Mouse (Mus musculus) heart, embryonic 12.5 days (tissue): ENCODE measurements around the gene Ppp1r14b. TPM values are rescaled to one million over a fixed set of nuclear protein-coding genes. Genes with fewer than 3 reads are reported as not detected.

Source experiments
- ATAC-seq: fragments of 200-750 bp; cut with Nextera tagmentation; 2 replicates; pipeline ENCODE4 v1.8.0; 2017; ENCODE audit warnings: moderate TSS enrichment, moderate library complexity; ENCODE audit not compliant: insufficient number of reproducible peaks, low FRiP score
- H3K27ac ChIP-seq: fragments of 300-500 bp; sonication (generic); 2 replicates; pipeline ENCODE4 v1.5.1; 2016; ENCODE audit warnings: mild to moderate bottlenecking, moderate library complexity; ENCODE audit not compliant: poor library complexity, severe bottlenecking
- H3K27me3 ChIP-seq: fragments of 300-500 bp; sonication (generic); replicated peaks from 2 replicates; pipeline ENCODE4 v1.6.1; 2016; ENCODE audit warnings: mild to moderate bottlenecking, moderate library complexity
- H3K36me3 ChIP-seq: fragments of 300-500 bp; sonication (generic); 2 replicates; pipeline ENCODE4 v1.6.1; 2016; ENCODE audit warnings: mild to moderate bottlenecking, moderate library complexity
- H3K4me1 ChIP-seq: fragments of 300-500 bp; sonication (generic); replicated peaks from 2 replicates; pipeline ENCODE4 v1.6.1; 2016; ENCODE audit warnings: mild to moderate bottlenecking
- H3K4me2 ChIP-seq: fragments of 300-500 bp; sonication (generic); 2 replicates; pipeline ENCODE4 v1.6.1; 2016; ENCODE audit warnings: mild to moderate bottlenecking, moderate library complexity
- H3K4me3 ChIP-seq: fragments of 300-500 bp; sonication (generic); 2 replicates; pipeline ENCODE4 v1.5.1; 2016; ENCODE audit warnings: mild to moderate bottlenecking
- H3K9ac ChIP-seq: fragments of 300-500 bp; sonication (generic); 2 replicates; pipeline ENCODE4 v1.6.1; 2016; ENCODE audit warnings: mild to moderate bottlenecking, moderate library complexity
- H3K9me3 ChIP-seq: fragments of 300-500 bp; sonication (generic); replicated peaks from 2 replicates; pipeline ENCODE4 v1.6.1; 2016; ENCODE audit warnings: mild to moderate bottlenecking, moderate library complexity
- WGBS: fragments of 180-500 bp; shearing (Covaris S2); methylation state at CpG from one replicate; pipeline ENCODE4 v1.1.7; 2016; 5-methylcytosine and 5-hydroxymethylcytosine counted together
- polyA plus RNA-seq: library from polyadenylated mRNA; unstranded; fragments of >200 nt; fragmentation: Nextera tagmentation; extraction: Ambion mirVana; gene quantifications from 2 replicates; pipeline ENCODE4 v1.2.1, GENCODE M21; 2016

Gene Ppp1r14b
- polyA plus RNA-seq, 1 experiment from 2014 or later: 198 TPM

DNA sequence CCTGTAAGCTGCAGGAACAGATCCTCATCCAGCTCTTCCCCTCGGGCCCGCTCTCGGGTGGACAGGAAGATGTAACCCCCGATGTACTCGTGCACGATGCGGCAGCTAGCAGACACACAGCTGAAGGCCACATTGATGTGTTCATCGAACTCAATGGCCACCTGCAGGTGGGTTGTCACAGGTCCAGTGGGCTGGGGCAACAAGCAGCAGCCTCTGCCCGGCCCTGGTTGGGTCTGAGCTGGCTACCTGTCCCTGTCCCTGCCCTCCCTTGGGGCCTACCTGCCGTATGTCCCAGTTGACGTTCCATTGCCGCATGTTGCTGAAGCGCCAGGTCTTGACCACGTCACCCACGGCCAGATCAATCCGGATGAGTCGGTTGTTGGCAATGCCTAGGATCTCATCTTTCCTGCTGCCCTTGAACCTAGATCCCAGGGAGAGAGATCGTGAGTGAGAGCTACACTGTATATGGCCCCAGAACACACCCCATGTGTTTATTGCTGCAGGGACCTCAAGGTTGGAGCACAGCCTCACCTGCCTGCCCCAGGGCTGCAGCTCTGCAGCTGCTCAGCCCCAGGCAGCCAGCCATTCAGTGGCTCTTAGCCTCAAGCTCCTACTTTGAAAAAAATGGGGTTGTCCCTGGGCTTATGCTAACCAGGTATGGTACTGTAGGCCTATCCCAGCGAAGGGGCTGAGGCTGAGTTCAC, 24.7 kb downstream of the Ppp1r14b start:
- H3K36me3 ChIP-seq: peaks cover 26% of the 10 kb centered on the region
- H3K4me2 ChIP-seq: no peak overlapping the region
- peaks cover 22% of the 10 kb centered on the region for H3K4me1 ChIP-seq
- no peak overlapping the region for H3K27ac ChIP-seq
- no peak overlapping the region for H3K9ac ChIP-seq
- no peaks in the 10 kb centered on the region for H3K27me3 ChIP-seq
- H3K4me3 ChIP-seq: no peak overlapping the region
- ATAC-seq: no peak
- 0 out of 2 replicates have a peak, but pooled peaks cover 15% of the 10 kb centered on the region for H3K9me3 ChIP-seq
- WGBS: 91% methylated on average over 19 of the region's 19 CpGs

DNA sequence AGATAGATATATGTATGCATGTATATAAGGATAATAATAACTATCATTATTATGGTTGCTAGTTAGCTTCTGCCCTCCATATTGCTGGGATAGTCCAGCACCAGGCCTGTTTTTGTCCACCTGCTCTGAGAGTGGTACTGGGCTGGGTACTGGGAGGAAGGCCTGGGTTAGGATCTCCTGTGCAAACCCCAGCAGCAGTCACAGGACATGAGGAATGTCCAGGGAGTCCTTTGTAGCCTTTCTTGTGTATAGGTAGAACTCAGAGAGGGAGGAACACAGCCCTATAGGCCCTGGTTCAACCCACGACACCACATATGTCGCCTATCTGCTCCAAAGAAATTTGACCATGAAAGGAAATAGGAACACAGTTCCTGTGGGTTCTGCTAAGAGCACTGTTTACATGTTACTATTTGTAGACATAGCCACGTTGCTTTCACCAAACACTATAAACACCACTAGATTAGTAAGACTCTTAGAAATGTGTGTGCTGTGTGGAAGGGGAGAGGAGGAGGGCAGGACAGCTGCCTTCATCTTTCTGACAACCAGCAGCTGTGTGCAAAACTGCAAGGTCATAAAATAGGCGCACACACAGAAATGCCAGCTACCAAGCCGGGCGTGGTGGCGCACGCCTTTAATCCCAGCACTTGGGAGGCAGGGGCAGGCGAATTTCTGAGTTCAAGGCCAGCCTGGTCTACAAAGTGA, 32.3 kb downstream of the Ppp1r14b start:
- Histone ChIP-seq H3K4me1 (no peaks in the 10 kb centered on the region; the same call in 1 of the 2 replicates), H3K36me3 (0 out of 2 replicates have a peak, but pooled peaks cover 3% of the 10 kb centered on the region), H3K4me2 (no peak overlapping the region), H3K4me3 (no peak overlapping the region), H3K9ac (no peak overlapping the region), H3K27me3 (no peaks in the 10 kb centered on the region), H3K9me3 (no peaks in the 10 kb centered on the region), H3K27ac (no peak overlapping the region)
- whole genome bisulfite sequencing: 77% methylated on average over 9 of the region's 9 CpGs
- ATAC-seq: no peak

DNA sequence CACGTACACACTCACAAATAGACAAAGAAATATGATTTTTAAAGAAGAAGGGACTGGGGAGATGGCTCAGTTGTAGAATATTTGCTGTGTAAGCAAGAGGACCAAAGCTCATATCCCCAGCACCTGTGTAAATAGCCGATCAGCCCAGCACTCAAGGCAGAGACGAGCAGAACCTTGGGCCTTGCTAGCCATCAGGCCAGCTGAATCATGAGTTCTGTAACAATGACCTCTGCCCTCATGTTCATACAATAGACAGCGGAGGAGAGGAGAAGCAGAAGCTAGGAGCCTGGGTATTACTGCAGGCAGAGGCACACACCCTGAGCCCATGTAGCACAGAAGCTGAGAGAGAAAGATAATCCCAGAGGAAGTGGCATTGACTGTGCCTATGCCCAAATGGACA, 37.7 kb downstream of the Ppp1r14b start:
- Histone ChIP-seq H3K4me3 (no peak overlapping the region), H3K4me2 (no peak overlapping the region), H3K9me3 (no peaks in the 10 kb centered on the region), H3K36me3 (0 out of 2 replicates have a peak, but pooled peaks cover 3% of the 10 kb centered on the region), H3K9ac (no peak overlapping the region), H3K27me3 (no peaks in the 10 kb centered on the region), H3K4me1 (peaks cover under 1% of the 10 kb centered on the region; the same call in 1 of the 2 replicates), H3K27ac (no peak overlapping the region)
- 80% methylated on average over 4 of the region's 4 CpGs for WGBS
- no peak; the same call in 1 of the 2 replicates for ATAC-seq

DNA sequence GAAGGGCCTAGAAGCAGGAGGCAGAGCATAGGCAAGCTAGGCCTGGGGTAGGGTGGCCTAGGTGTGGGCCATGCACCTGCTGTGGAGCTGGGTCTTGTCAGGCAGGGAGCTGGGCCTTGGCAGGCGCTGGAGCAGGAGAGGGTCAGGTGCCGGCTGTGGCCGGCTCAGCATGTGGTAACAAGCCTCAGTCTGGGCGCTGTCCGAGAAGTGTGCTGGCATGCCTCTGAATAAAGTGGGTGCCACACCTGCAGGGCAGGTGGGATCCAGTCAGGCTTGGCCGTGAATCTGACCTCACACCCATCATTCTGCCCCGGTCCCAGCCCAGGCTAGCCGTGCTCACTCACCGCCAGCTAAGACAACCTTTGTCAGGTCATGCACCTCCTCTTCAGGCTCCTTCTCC, 39.2 kb downstream of the Ppp1r14b start:
- H3K4me1 ChIP-seq: peaks cover 16% of the 10 kb centered on the region
- H3K36me3 ChIP-seq: peaks cover 7% of the 10 kb centered on the region
- H3K4me2 ChIP-seq: no peak overlapping the region
- ATAC-seq: no peak
- no peak overlapping the region for H3K27ac ChIP-seq
- H3K4me3 ChIP-seq: no peak overlapping the region
- 85% methylated on average over 9 of the region's 9 CpGs for WGBS
- no peak overlapping the region for H3K9ac ChIP-seq
- no peaks in the 10 kb centered on the region for H3K27me3 ChIP-seq
- H3K9me3 ChIP-seq: no peaks in the 10 kb centered on the region

DNA sequence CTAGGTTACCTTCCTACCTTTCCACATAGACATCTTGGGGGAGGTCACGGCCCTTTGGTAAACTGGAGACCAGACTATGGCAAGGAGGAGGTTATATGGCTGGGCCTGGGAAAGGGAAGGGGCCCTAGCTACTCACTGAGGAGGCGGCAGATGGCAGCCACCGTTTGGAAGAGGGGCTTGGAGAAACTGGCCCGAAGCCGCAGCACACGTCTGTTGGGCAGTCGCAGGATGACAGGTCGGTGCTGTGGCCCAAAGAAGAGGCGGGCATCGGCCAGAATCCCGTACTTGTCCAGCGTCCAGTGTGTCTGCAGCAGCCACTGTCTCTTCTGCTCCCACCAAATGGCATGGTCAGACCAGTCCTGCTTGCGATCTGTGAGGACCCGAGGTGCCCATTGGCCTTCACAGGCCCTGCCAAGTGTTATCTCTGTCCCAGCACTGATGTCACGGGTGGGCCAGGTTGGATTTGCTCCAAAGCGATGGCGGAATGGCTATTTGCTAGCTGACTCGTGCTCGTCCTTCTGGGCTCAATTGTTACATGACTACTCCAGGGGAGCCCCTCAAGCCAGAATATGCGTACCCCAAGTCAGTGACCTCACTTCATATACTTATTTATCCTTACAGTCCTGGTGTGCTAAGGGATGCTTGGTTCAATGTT, 39.8 kb downstream of the Ppp1r14b start:
- Histone ChIP-seq H3K9ac (no peak overlapping the region), H3K9me3 (no peaks in the 10 kb centered on the region), H3K27me3 (no peaks in the 10 kb centered on the region), H3K4me3 (no peak overlapping the region), H3K27ac (no peak overlapping the region), H3K4me2 (no peak overlapping the region), H3K4me1 (peaks cover 22% of the 10 kb centered on the region), H3K36me3 (peaks cover 13% of the 10 kb centered on the region)
- WGBS: 80% methylated on average over 20 of the region's 20 CpGs
- ATAC-seq: no peak

DNA sequence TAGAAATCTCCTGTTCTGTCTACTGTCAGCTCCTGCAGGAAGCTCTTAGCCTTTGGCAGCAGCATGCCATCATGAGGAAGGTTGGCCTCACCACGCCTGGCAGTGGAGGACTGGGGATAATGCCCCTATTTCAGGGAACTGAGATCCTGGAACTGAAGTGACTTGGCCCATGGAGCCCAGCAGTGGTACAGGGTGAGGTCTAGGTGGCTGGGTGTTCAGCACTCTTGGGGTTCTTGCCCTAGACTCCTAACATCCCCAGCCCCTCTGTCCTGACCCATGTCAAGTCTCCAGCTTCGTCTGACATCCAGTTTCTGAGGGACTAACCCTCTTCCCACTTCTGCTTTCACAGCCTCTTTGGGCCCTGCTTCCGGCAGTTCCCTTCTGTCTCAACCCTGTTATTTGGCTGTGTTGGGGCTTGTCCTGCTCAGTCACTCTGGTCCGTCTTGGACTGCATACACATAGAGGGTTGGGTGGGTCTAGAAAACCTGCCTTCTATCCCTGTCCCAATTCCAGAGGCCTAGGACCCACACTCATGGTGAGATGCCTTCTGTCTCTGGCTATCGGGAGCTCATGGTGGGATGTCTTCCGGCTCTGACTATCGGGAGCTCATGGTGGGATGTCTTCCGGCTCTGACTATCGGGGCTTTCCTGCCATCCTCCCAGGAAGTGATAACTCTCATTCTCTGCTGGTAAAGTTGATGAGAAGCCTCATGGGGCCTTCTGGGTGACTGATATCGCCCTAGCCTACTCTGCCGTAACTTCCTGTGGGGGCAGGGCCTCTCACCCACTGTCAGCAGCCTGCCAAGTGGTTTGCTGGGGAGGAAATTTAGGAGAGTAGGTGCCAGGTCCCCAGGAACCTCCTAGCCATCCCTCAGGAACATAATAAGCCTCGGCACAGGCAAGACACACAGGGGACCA, 43.0 kb downstream of the Ppp1r14b start:
- H3K27ac ChIP-seq: 0 out of 2 replicates have a peak overlapping the region, but pooled peaks have one; percentile 26
- peaks cover 42% of the 10 kb centered on the region for H3K36me3 ChIP-seq
- no peaks in the 10 kb centered on the region for H3K9me3 ChIP-seq
- ATAC-seq: peak; percentile 26; the same call in 1 of the 2 replicates
- WGBS: 51% methylated on average over 12 of the region's 12 CpGs
- peak overlapping the region; percentile 24 for H3K4me2 ChIP-seq
- no peak overlapping the region for H3K9ac ChIP-seq
- H3K4me3 ChIP-seq: 0 out of 2 replicates have a peak overlapping the region, but pooled peaks have one; percentile 10
- peaks cover 23% of the 10 kb centered on the region for H3K4me1 ChIP-seq
- no peaks in the 10 kb centered on the region for H3K27me3 ChIP-seq

DNA sequence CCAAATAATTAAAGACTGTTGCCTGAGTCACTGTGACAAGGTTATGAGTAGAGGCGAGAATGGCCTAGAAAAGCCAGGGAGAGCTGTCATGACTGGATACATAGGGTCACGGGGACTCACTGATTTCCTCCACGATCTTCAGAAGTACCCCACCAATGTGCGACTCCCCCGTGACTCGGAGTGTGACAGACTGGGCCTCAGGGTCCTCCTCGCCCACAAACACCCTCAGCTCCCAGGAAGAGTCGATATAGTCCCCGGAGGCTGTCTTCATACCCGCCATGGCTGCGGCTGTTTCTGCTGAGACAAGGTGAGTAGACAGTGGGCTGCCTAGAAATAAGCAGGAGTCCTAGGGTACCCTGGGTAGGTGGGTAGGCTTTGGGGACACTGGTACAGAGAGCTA, 43.8 kb downstream of the Ppp1r14b start:
- 74% methylated on average over 11 of the region's 11 CpGs for WGBS
- H3K9me3 ChIP-seq: no peaks in the 10 kb centered on the region
- H3K4me2 ChIP-seq: peak overlapping the region; percentile 24
- 0 out of 2 replicates have a peak overlapping the region, but pooled peaks have one; percentile 10 for H3K4me3 ChIP-seq
- H3K27ac ChIP-seq: no peak overlapping the region; the same call in 1 of the 2 replicates
- H3K9ac ChIP-seq: no peak overlapping the region
- ATAC-seq: no peak
- peaks cover 23% of the 10 kb centered on the region for H3K4me1 ChIP-seq
- peaks cover 49% of the 10 kb centered on the region for H3K36me3 ChIP-seq
- no peaks in the 10 kb centered on the region for H3K27me3 ChIP-seq

DNA sequence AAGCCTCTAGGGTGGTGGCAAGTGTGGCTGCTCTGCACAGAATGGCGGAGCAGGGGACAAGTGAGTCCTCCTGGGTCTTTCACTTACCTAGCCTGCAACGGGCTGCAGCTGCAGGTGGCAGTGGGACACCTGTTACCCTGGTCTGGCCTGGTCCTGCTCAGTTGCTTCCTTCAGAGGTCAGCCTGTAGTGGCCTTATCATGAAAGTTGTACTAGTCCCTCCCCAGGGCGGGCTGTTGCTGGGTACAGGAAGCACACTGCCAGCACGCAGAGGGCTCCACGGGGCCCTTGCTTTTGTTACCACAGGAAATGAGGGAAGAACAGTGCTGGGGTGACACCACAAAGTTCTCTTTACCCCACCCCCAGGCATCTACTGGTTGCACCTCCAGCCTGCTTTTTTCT, 44.4 kb downstream of the Ppp1r14b start, which contains the start of gene Fermt3:
Gene Fermt3 (minus strand): TSS at position 279 of the 400 bp plus-strand sequence.
- H3K4me3 ChIP-seq: 0 out of 2 replicates have a peak within 1 kb of the TSS, but pooled peaks have one; percentile 10
- H3K4me2 ChIP-seq: peak within 1 kb of the TSS; percentile 24
- H3K9ac ChIP-seq: no peak within 1 kb of the TSS
- peaks cover 54% of the 10 kb centered on the region for H3K36me3 ChIP-seq
- no peaks in the 10 kb centered on the region for H3K27me3 ChIP-seq
- ATAC-seq: peak; percentile 72
- H3K9me3 ChIP-seq: no peaks in the 10 kb centered on the region
- 58% methylated on average over 5 of the region's 5 CpGs for WGBS
- H3K4me1 ChIP-seq: peaks cover 23% of the 10 kb centered on the region
- H3K27ac ChIP-seq: peak within 1 kb of the TSS; percentile 26

DNA sequence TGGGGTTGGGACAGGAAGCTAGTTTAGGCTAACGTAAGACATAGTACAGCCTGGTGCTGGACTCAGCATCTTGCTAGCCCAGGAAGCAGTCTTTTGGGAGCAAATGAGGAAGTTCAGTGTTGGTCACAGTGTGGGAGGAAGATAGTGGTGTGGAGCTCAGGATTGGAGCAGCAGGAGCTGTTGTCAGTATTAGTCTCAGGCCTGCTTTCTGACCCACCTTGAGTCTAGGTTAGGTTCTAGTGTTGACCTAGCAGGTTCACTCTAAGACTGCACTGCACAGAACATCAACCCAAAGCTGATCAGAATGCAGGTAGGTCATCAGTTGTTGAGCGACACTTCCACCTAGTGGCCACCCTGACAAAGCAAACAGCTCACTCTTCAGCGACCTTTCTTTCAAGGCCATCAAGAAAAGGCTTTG, 45.5 kb downstream of the Ppp1r14b start:
- Histone ChIP-seq H3K4me1 (peaks cover 23% of the 10 kb centered on the region), H3K36me3 (peaks cover 64% of the 10 kb centered on the region), H3K27ac (no peak overlapping the region), H3K9me3 (no peaks in the 10 kb centered on the region), H3K27me3 (no peaks in the 10 kb centered on the region), H3K9ac (no peak overlapping the region), H3K4me3 (no peak overlapping the region), H3K4me2 (no peak overlapping the region)
- 40% methylated on average over 3 of the region's 3 CpGs for WGBS
- ATAC-seq: no peak
